Mouse (Mus musculus): Measurements from ENCODE around the gene Hist2h2be. TPM values are rescaled to one million over a fixed set of nuclear protein-coding genes. Genes with fewer than 3 reads are reported as not detected.
"Not testable (repeated sequence)": the region's sequence is repeated elsewhere in the genome, so short reads cannot be mapped to it uniquely, and the experiment has no call there.

The Hist2h2be gene
- polyA plus RNA-seq, 1 experiment = 8.0 TPM

DNA sequence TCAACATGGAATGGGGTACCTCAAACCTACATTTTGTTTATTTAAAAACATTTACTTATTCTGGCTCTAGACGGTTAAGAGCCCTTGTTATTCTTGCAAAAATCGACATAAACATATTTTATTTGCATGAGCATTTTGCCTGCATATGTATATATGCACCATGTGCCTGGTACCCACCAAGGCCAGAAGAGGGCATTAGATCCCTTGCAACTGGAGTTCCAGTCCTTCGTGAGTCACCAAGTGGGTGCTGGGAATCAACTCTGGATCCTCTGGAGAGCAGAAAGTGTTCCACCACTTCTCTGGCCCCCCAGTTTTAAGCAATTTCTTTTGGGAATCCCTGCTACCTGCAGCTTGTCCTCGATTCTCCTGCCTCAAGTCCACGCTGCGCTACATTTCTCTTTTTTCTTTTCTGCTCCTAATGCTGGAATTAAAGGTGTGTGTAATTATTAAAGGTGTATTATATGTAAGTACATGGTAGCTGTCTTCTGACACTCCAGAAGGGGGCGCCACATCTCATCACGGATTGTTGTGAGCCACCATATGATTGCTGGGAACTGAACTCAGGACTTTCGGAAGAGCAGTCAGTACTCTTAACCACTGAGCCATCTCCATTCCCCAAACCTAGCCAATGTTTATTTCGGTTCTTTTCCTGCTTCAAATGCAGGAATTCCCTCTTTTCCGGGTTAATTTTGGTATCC is 25.2 kb upstream of the Hist2h2be start:
- Histone ChIP-seq H3K27ac (ENCODE audit: insufficient read depth, low read length) (no peak overlapping the region), H3K27me3 (ENCODE audit: control insufficient read depth, insufficient read depth, low read length) (no peaks in the 10 kb centered on the region), H3K4me1 (ENCODE audit: control insufficient read depth, insufficient read depth, low read length) (no peaks in the 10 kb centered on the region; the same call in 1 of the 2 replicates), H3K4me3 (replicated peaks; ENCODE audit: insufficient read depth, low read depth, low read length) (no peak overlapping the region)
- WGBS = 91% methylated on average over 11 of the region's 11 CpGs
- no peak for DNase-seq
- TF ChIP-seq CTCF (IDR thresholded peaks at IDR 0.05; ENCODE audit: borderline replicate concordance, insufficient read depth, low read depth, low read length) (peak; percentile 26; the same call in 1 of the 2 replicates), POLR2A (IDR thresholded peaks at IDR 0.05; ENCODE audit: borderline replicate concordance, insufficient read depth, low read length) (peak; percentile 18; the same call in 1 of the 2 replicates)

GRCm38 (mm10) chr3:96196437-96197128 is 24.3 kb upstream of the Hist2h2be start:
- DNase-seq = no peak
- no peaks in the 10 kb centered on the region for H3K27me3 ChIP-seq (ENCODE audit: control insufficient read depth, insufficient read depth, low read length)
- peak overlapping the region; percentile 65 for H3K4me3 ChIP-seq (replicated peaks; ENCODE audit: insufficient read depth, low read depth, low read length)
- H3K27ac ChIP-seq (ENCODE audit: insufficient read depth, low read length) = peak overlapping the region; percentile 56
- H3K4me1 ChIP-seq (ENCODE audit: control insufficient read depth, insufficient read depth, low read length) = no peaks in the 10 kb centered on the region; the same call in 1 of the 2 replicates
- WGBS = 15% methylated on average over 27 of the region's 27 CpGs
- no peak for TF ChIP-seq POLR2A (IDR thresholded peaks at IDR 0.05; ENCODE audit: borderline replicate concordance, insufficient read depth, low read length)
- TF ChIP-seq CTCF (IDR thresholded peaks at IDR 0.05; ENCODE audit: borderline replicate concordance, insufficient read depth, low read depth, low read length) = no peak

DNA sequence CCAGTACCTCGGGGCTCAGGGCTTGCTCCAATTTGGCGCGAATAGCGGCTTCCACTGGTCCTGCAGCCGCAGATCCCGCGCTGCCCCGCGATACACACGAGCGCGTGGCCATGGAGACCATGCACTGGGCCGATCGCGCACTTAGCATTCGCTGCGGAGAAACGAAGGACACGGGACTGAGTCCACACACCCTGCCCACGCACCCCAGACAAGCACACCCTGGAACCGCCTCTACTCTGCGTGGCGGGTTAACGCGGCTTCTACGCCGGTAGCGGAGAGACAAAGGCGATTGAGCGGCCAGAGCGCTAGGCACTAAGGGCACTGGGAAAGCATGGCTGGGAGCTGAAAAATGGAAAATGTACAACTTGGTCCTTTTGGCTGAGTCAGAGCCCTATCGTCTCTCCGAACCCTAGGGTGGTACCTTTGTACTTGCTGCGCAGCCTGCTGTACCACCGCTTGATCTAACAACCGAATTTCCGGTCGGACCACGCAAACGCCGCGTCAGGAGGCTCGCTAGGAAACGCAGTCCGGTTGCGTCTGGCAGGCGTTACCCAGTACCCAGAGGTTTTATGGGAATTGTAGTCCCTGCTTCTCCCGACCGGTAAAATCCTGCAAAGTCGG is 23.7 kb upstream of the Hist2h2be start:
- no peaks in the 10 kb centered on the region for H3K27me3 ChIP-seq (ENCODE audit: control insufficient read depth, insufficient read depth, low read length)
- H3K4me3 ChIP-seq (replicated peaks; ENCODE audit: insufficient read depth, low read depth, low read length) = peak overlapping the region; percentile 65
- peak; percentile 98 for TF ChIP-seq POLR2A (IDR thresholded peaks at IDR 0.05; ENCODE audit: borderline replicate concordance, insufficient read depth, low read length)
- no peak for TF ChIP-seq CTCF (IDR thresholded peaks at IDR 0.05; ENCODE audit: borderline replicate concordance, insufficient read depth, low read depth, low read length)
- no peaks in the 10 kb centered on the region; the same call in 1 of the 2 replicates for H3K4me1 ChIP-seq (ENCODE audit: control insufficient read depth, insufficient read depth, low read length)
- WGBS = under 1% methylated on average over 50 of the region's 50 CpGs
- DNase-seq = peak; percentile 93 to 95
- peak overlapping the region; percentile 56 for H3K27ac ChIP-seq (ENCODE audit: insufficient read depth, low read length)

DNA sequence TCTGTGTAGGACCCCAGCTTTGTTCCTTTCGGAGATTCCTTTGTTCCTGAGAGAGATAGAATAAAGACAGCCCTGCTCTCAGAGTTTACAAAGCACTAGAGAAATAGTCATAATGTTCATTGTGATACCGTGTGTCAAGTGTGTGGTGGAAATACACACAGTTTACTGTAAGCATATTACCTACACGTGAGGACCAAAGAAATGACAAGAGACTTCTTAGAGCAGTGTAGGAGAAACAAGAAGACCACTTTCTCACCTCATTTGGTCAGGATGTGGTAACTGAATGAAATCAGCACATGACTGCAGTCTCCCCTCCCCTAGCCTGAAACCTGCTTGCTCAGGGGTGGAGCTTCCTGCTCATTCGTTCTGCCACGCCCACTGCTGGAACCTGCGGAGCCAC is 22.7 kb upstream of the Hist2h2be start:
- no peak for DNase-seq
- H3K4me3 ChIP-seq (replicated peaks; ENCODE audit: insufficient read depth, low read depth, low read length) = no peak overlapping the region
- H3K4me1 ChIP-seq (ENCODE audit: control insufficient read depth, insufficient read depth, low read length) = no peaks in the 10 kb centered on the region; the same call in 1 of the 2 replicates
- 9% methylated on average over 6 of the region's 6 CpGs for WGBS
- no peak overlapping the region for H3K27ac ChIP-seq (ENCODE audit: insufficient read depth, low read length)
- no peaks in the 10 kb centered on the region for H3K27me3 ChIP-seq (ENCODE audit: control insufficient read depth, insufficient read depth, low read length)
- no peak for TF ChIP-seq POLR2A (IDR thresholded peaks at IDR 0.05; ENCODE audit: borderline replicate concordance, insufficient read depth, low read length)
- TF ChIP-seq CTCF (IDR thresholded peaks at IDR 0.05; ENCODE audit: borderline replicate concordance, insufficient read depth, low read depth, low read length) = no peak

- H3K4me3 ChIP-seq (replicated peaks; ENCODE audit: insufficient read depth, low read depth, low read length); H3K4me1 ChIP-seq (ENCODE audit: control insufficient read depth, insufficient read depth, low read length); H3K27me3 ChIP-seq (ENCODE audit: control insufficient read depth, insufficient read depth, low read length); DNase-seq; H3K27ac ChIP-seq (ENCODE audit: insufficient read depth, low read length): not testable (repeated sequence)
- 34% methylated on average over 8 of the region's 8 CpGs for WGBS
Observed at GRCm38 (mm10) chr3:96198601-96199251, 22.2 kb upstream of the Hist2h2be start.

DNA sequence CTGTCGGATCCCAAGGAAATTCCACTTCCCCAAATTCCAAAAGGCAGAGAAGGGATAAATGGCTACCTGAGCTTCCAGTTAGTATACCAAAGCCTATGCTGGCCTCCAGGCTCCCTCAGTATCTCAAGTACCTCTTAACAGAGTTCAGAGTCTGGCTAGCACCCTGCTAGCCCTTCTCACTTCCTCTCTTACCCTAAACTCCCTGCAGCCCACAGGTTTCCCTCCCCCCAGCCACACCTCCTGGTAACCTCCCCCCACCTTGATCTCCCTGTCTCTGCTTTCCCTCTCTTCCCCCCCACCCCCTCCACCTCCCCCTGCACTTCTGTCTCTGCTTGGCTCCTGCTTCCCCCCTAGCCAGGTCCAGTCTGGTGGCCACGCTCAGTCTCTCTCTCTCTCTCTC is 21.2 kb upstream of the Hist2h2be start:
- Histone ChIP-seq H3K4me3 (replicated peaks; ENCODE audit: insufficient read depth, low read depth, low read length) (no peak overlapping the region), H3K4me1 (ENCODE audit: control insufficient read depth, insufficient read depth, low read length) (no peaks in the 10 kb centered on the region; the same call in 1 of the 2 replicates), H3K27ac (ENCODE audit: insufficient read depth, low read length) (no peak overlapping the region), H3K27me3 (ENCODE audit: control insufficient read depth, insufficient read depth, low read length) (no peaks in the 10 kb centered on the region)
- no peak for TF ChIP-seq POLR2A (IDR thresholded peaks at IDR 0.05; ENCODE audit: borderline replicate concordance, insufficient read depth, low read length)
- TF ChIP-seq CTCF (IDR thresholded peaks at IDR 0.05; ENCODE audit: borderline replicate concordance, insufficient read depth, low read depth, low read length) = no peak
- no peak for DNase-seq
- WGBS = 48% methylated on average over 2 of the region's 2 CpGs

DNA sequence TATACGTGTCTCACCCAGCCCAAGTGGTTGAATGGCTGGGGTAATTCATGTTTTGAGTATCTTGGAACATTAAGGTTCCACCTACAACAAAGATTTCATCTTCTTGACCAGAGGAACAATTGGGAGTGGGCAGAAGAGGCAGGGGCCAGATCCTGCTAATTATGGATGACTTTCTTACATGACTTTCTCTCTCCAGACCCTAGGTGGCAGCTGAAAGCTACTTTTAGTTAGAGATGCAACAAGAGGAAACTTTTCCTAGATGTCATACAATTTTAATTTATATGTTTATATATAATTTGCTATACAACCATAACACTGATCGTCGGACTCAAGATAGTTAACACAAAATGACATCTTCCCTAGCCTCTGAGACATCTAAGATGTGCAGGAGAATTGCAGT is 13.1 kb upstream of the Hist2h2be start:
- Histone ChIP-seq H3K4me1 (ENCODE audit: control insufficient read depth, insufficient read depth, low read length) (no peaks in the 10 kb centered on the region), H3K27ac (ENCODE audit: insufficient read depth, low read length) (no peak overlapping the region), H3K27me3 (ENCODE audit: control insufficient read depth, insufficient read depth, low read length) (no peaks in the 10 kb centered on the region), H3K4me3 (replicated peaks; ENCODE audit: insufficient read depth, low read depth, low read length) (no peak overlapping the region)
- no peak for TF ChIP-seq CTCF (IDR thresholded peaks at IDR 0.05; ENCODE audit: borderline replicate concordance, insufficient read depth, low read depth, low read length)
- no peak for TF ChIP-seq POLR2A (IDR thresholded peaks at IDR 0.05; ENCODE audit: borderline replicate concordance, insufficient read depth, low read length)
- DNase-seq = no peak
- WGBS = 80% methylated on average over 3 of the region's 3 CpGs
